Mouse (Mus musculus) G1E (cell line): ENCODE results near the gene Cwh43.

ENCODE experiments used
- CTCF ChIP-seq: IDR thresholded peaks from 2 replicates; pipeline ENCODE4 v1.5.1; 2012; ENCODE audit warnings: low read depth, low read length, inconsistent platforms, mixed read lengths
- GATA1 ChIP-seq: IDR thresholded peaks from 2 replicates; pipeline ENCODE4 v1.6.1; 2012; ENCODE audit warnings: borderline replicate concordance, low read length, inconsistent platforms, mixed read lengths
- TAL1 ChIP-seq: conservative IDR thresholded peaks from 2 replicates; pipeline ENCODE4 v1.6.1; 2012; ENCODE audit warnings: low read depth, low read length, inconsistent platforms, mixed read lengths

- TF ChIP-seq CTCF (no peak), TAL1 (no peak), GATA1 (no peak)
Observed at GRCm38 (mm10) chr5:73362791-73363190, 43.1 kb upstream of the Cwh43 start.
